Mouse (Mus musculus) lung, postnatal 0 days (tissue): ENCODE results near the gene Krtap5-4.
"Not testable (repeated sequence)": the region's sequence is repeated elsewhere in the genome, so short reads cannot be mapped to it uniquely, and the experiment has no call there.

Experiments
- CTCF ChIP-seq: IDR thresholded peaks from 2 replicates; pipeline ENCODE4 v1.5.1; 2016; ENCODE audit warnings: antibody characterized with exemption, mild to moderate bottlenecking
- EP300 ChIP-seq: IDR thresholded peaks from 2 replicates; pipeline ENCODE4 v1.6.1; 2016; ENCODE audit warnings: antibody characterized with exemption, mild to moderate bottlenecking, control low read depth

- not testable (repeated sequence) for TF ChIP-seq CTCF, EP300
Observed at GRCm38 (mm10) chr7:142303929-142304328, 580 bp downstream of the Krtap5-4 start.
